Mouse (Mus musculus): ENCODE results near the gene Crcp. TPM values are rescaled to one million over a fixed set of nuclear protein-coding genes. Genes with fewer than 3 reads are reported as not detected.

Crcp gene
- total RNA-seq, 2 experiments from 2014 or later: 27.7 to 34.4 TPM

DNA sequence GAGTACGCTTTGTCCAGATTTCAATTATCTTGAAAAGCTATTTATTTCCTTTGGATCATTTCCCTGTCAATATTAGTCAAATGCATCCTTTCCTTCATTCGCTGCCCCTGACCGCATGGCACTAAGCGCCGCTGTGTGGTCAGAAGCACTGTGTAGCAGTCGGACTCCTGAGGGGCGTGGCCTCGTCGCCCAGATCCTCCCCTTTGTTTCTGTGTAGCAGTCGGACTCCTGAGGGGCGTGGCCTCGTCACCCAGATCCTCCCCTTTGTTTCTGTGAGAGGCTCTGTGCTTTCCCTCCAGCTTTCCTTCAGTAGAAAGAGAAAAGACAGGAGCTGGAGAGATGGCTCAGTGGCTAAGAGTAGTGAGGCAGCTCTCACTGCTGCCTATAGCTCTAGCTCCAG lies 67.7 kb downstream of the Crcp start:
- no peak for DNase-seq

DNA sequence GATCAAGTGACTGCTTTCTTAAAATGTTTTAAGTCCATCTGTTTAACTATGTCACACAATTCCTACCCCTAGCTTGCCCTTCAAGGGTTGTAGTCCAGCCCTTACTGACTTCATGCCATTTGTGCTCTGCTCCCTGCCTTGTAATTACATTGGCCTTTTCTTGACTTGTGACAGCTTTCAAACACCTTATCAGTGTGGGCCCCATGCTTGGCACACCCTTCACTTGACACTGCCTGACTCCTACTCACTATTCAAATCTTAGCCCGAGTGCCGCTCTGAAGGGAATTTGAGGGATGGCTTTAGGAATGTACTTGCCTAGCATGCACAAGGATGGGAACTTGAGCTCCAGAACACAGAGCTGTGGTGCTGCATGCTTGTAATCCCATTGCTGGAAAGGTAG lies 68.7 kb downstream of the Crcp start:
- DNase-seq: no peak

DNA sequence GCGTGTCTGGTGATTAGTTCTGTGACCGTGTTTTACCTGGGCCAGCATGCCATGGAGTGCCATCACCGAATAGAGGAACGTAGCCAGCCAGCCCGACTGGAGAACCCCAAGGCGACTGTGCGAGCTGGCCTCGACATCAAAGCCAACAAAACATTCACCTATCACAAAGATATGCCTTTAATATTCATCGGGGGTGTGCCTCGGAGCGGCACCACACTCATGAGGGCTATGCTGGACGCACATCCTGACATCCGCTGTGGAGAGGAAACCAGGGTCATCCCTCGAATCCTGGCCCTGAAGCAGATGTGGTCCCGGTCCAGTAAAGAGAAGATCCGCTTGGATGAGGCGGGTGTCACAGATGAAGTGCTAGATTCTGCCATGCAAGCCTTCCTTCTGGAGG lies 72.6 kb downstream of the Crcp start:
- DNase-seq: no peak

- no peak for DNase-seq
Observed at GRCm38 (mm10) chr5:130109348-130109747, 80.3 kb downstream of the Crcp start.

Other genes with a start within 250 kb of the Crcp start
- gene Psph, start 241.8 kb upstream of the Crcp start, total RNA-seq (2021): 10 to 100 TPM; 25.2 to 28.4 TPM
- gene Sumf2, start 182.3 kb upstream of the Crcp start, total RNA-seq (2021): 10 to 100 TPM; 40.9 to 42.5 TPM
- gene Chchd2, start 141.8 kb upstream of the Crcp start, total RNA-seq (2021): 1,000 to 10,000 TPM in 1 of 2 experiments, 100 to 1,000 TPM in 1; 975 to 1,063 TPM
- gene Zbed5, start 133.6 kb upstream of the Crcp start, total RNA-seq (2021): 1 to 10 TPM; 2.8 to 3.6 TPM
- 1 to 10 TPM; 3.2 to 8.0 TPM for gene Phkg1, start 130.7 kb upstream of the Crcp start, total RNA-seq (2021)
- gene Nupr1l, start 120.8 kb upstream of the Crcp start, total RNA-seq (2021): 1 to 10 TPM; 4.0 to 5.8 TPM
- 10 to 100 TPM; 29.5 to 30.4 TPM for gene Vkorc1l1, start 87.3 kb upstream of the Crcp start, total RNA-seq (2021)
- 10 to 100 TPM; 41.0 to 44.6 TPM for gene Gusb, start 26.2 kb upstream of the Crcp start, total RNA-seq (2021)
- gene Asl, start within 50 bp of the Crcp start, total RNA-seq (2021): 100 to 1,000 TPM; 120 to 174 TPM
- 10 to 100 TPM; 35.1 to 40.0 TPM for gene Tpst1, start 44.0 kb downstream of the Crcp start, total RNA-seq (2021)
- 1 to 10 TPM; 5.3 to 8.5 TPM for gene Kctd7, start 115.6 kb downstream of the Crcp start, total RNA-seq (2021)
- gene Rabgef1, start 142.5 kb downstream of the Crcp start, total RNA-seq (2021): 10 to 100 TPM; 35.6 to 41.5 TPM
- 10 to 100 TPM; 48.6 to 54.3 TPM for gene Tmem248, start 187.8 kb downstream of the Crcp start, total RNA-seq (2021)
- 10 to 100 TPM; 65.6 to 68.5 TPM for gene Sbds, start 226.2 kb downstream of the Crcp start, total RNA-seq (2021)
- 10 to 100 TPM; 17.8 to 21.4 TPM for gene Tyw1, start 226.3 kb downstream of the Crcp start, total RNA-seq (2021)